Mouse (Mus musculus) limb, embryonic 15.5 days (tissue): Measurements from ENCODE around the gene Lamb2. TPM values are rescaled to one million over a fixed set of nuclear protein-coding genes. Genes with fewer than 3 reads are reported as not detected.

Experiments used
- ATAC-seq: fragments of 200-750 bp; cut with Nextera tagmentation; 2 replicates; pipeline ENCODE4 v1.8.0; 2017; ENCODE audit warnings: low read depth, moderate TSS enrichment; ENCODE audit not compliant: insufficient number of reproducible peaks, low FRiP score, low TSS enrichment
- H3K27ac ChIP-seq: fragments of 300-500 bp; sonication (generic); 2 replicates; pipeline ENCODE4 v1.5.1; 2015; ENCODE audit warnings: moderate library complexity, mild to moderate bottlenecking, inconsistent platforms
- H3K27me3 ChIP-seq: fragments of 300-500 bp; sonication (generic); 2 replicates; pipeline ENCODE4 v1.6.1; 2015; ENCODE audit warnings: inconsistent platforms
- H3K36me3 ChIP-seq: fragments of 300-500 bp; sonication (generic); 2 replicates; pipeline ENCODE4 v1.6.1; 2015; ENCODE audit warnings: inconsistent platforms
- H3K4me1 ChIP-seq: fragments of 300-500 bp; sonication (generic); 2 replicates; pipeline ENCODE4 v1.6.1; 2015; ENCODE audit warnings: inconsistent platforms
- H3K4me2 ChIP-seq: fragments of 300-500 bp; sonication (generic); 2 replicates; pipeline ENCODE4 v1.6.1; 2015; ENCODE audit warnings: mild to moderate bottlenecking, inconsistent platforms
- H3K4me3 ChIP-seq: fragments of 300-500 bp; sonication (generic); 2 replicates; pipeline ENCODE4 v1.5.1; 2015; ENCODE audit warnings: mild to moderate bottlenecking, inconsistent platforms
- H3K9ac ChIP-seq: fragments of 300-500 bp; sonication (generic); 2 replicates; pipeline ENCODE4 v1.6.1; 2015; ENCODE audit warnings: inconsistent platforms
- H3K9me3 ChIP-seq: fragments of 300-500 bp; sonication (generic); 2 replicates; pipeline ENCODE4 v1.6.1; 2016; ENCODE audit warnings: inconsistent platforms
- WGBS: fragments of 180-500 bp; shearing (Covaris S2); methylation state at CpG from one replicate; pipeline ENCODE4 v1.1.7; 2015; 5-methylcytosine and 5-hydroxymethylcytosine counted together
- polyA plus RNA-seq: library from polyadenylated mRNA; unstranded; fragments of >200 nt; fragmentation: Nextera tagmentation; extraction: Ambion mirVana; gene quantifications from 2 replicates; pipeline ENCODE4 v1.2.1, GENCODE M21; 2015

Lamb2 gene
- polyA plus RNA-seq, 1 experiment from 2014 or later: 78.4 TPM

- Histone ChIP-seq H3K27ac (peak overlapping the region; percentile 92), H3K4me3 (peak overlapping the region; percentile 66), H3K27me3 (no peaks in the 10 kb centered on the region), H3K9me3 (no peaks in the 10 kb centered on the region), H3K4me2 (peak overlapping the region; percentile 90), H3K4me1 (peaks cover 43% of the 10 kb centered on the region), H3K9ac (peak overlapping the region; percentile 76), H3K36me3 (peaks cover 19% of the 10 kb centered on the region)
- peak; percentile 91 for ATAC-seq
- WGBS: under 1% methylated on average over 40 of the region's 40 CpGs
Observed at GRCm38 (mm10) chr9:108452291-108452906, 27.1 kb upstream of the Lamb2 start.

DNA sequence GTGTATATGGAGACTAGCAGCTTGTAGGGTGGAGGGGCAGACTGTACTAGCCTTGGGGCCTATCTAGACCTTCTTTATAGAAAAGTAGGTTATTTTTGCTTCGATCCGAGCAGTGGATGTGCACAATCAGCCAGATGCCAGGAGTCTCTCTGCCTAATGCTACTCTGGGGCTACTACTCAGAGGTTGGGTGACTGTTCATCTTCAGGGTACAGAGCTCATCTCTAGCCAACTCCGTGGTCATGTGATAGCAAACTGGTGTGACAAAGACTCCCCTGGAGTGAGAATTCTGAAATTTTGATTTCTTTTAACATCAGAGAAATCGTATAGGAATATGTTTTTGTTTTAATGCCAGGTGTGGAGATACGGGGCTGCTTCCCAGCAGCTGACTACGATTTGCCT, 26.6 kb upstream of the Lamb2 start:
- 24% methylated on average over 6 of the region's 6 CpGs for WGBS
- ATAC-seq: no peak; the same call in 1 of the 2 replicates
- peak overlapping the region; percentile 66 for H3K4me3 ChIP-seq

GRCm38 (mm10) chr9:108453458-108453857, 26.1 kb upstream of the Lamb2 start:
- H3K4me2 ChIP-seq: peak overlapping the region; percentile 90
- H3K9ac ChIP-seq: peak overlapping the region; percentile 76
- ATAC-seq: no peak

More for the DNA sequence above, 26.6 kb upstream of the Lamb2 start:
- H3K36me3 ChIP-seq: peaks cover 14% of the 10 kb centered on the region
- H3K9ac ChIP-seq: peak overlapping the region; percentile 76
- peak overlapping the region; percentile 90 for H3K4me2 ChIP-seq
- H3K27ac ChIP-seq: peak overlapping the region; percentile 92
- H3K4me1 ChIP-seq: peaks cover 43% of the 10 kb centered on the region
- no peaks in the 10 kb centered on the region for H3K27me3 ChIP-seq
- no peaks in the 10 kb centered on the region for H3K9me3 ChIP-seq

DNA sequence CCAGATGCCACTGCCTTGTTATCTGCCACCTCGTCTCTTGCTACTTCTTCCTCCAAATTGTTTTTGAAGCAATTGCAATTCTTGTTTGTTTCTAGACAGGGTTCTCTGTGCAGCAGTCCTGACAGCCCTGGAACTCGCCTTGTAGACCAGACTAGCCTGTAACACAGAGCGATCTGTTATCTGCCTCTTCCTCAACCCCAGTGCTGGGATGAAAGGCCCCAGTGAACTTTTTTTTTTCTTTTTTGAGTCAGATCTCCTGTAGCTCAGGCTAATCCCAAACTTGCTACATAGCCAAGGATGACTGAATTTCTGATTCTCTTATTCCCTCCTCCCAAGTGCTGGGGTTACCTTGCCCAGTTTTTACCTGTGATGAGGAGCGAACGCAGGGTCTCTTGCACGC, 25.1 kb upstream of the Lamb2 start:
- H3K9ac ChIP-seq: no peak overlapping the region
- no peaks in the 10 kb centered on the region for H3K27me3 ChIP-seq
- H3K9me3 ChIP-seq: no peaks in the 10 kb centered on the region
- 85% methylated on average over 6 of the region's 6 CpGs for WGBS
- no peak overlapping the region for H3K4me3 ChIP-seq
- no peaks in the 10 kb centered on the region for H3K36me3 ChIP-seq
- ATAC-seq: no peak
- H3K27ac ChIP-seq: no peak overlapping the region
- H3K4me2 ChIP-seq: no peak overlapping the region
- H3K4me1 ChIP-seq: peaks cover 40% of the 10 kb centered on the region

More at GRCm38 (mm10) chr9:108453458-108453857, 26.1 kb upstream of the Lamb2 start:
- H3K4me1 ChIP-seq: peaks cover 43% of the 10 kb centered on the region
- 65% methylated on average over 4 of the region's 4 CpGs for WGBS
- H3K4me3 ChIP-seq: peak overlapping the region; percentile 66; the same call in 1 of the 2 replicates
- no peaks in the 10 kb centered on the region for H3K9me3 ChIP-seq
- H3K27me3 ChIP-seq: no peaks in the 10 kb centered on the region
- H3K36me3 ChIP-seq: peaks cover 9% of the 10 kb centered on the region
- H3K27ac ChIP-seq: peak overlapping the region; percentile 92

- Histone ChIP-seq H3K27ac (no peak overlapping the region), H3K4me3 (no peak overlapping the region), H3K4me1 (peaks cover 31% of the 10 kb centered on the region), H3K36me3 (no peaks in the 10 kb centered on the region), H3K27me3 (no peaks in the 10 kb centered on the region), H3K4me2 (no peak overlapping the region), H3K9ac (no peak overlapping the region), H3K9me3 (no peaks in the 10 kb centered on the region)
- no peak for ATAC-seq
- WGBS: 74% methylated on average over 12 of the region's 12 CpGs
Observed at GRCm38 (mm10) chr9:108455747-108456571, 23.6 kb upstream of the Lamb2 start.

- no peak overlapping the region for H3K4me2 ChIP-seq
- WGBS: 86% methylated on average over 10 of the region's 10 CpGs
- H3K27ac ChIP-seq: no peak overlapping the region
Observed at GRCm38 (mm10) chr9:108456953-108457352, 22.6 kb upstream of the Lamb2 start.

DNA sequence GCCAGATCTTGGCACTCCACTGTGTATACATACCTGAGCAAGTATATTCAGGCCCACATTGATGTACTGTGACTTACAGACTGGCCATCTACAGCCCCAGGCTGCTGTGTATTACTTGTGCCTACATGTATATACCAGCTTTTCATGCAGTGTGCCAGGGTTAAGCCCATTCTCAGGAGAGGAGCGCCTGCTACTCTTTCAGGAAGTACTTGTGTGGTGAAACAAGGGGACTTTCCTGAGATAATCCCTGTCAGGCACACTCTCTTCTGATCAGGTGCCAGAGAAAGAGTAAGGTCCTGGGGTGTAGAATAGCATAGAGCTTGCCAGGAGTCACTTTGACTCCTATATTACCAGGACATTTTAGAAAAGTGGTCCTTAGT, 19.6 kb upstream of the Lamb2 start:
- peak overlapping the region; percentile 90 for H3K4me3 ChIP-seq
- H3K27me3 ChIP-seq: no peaks in the 10 kb centered on the region
- no peaks in the 10 kb centered on the region for H3K9me3 ChIP-seq
- H3K4me1 ChIP-seq: peaks cover 21% of the 10 kb centered on the region
- peaks cover 22% of the 10 kb centered on the region for H3K36me3 ChIP-seq
- no peak overlapping the region for H3K9ac ChIP-seq
- 72% methylated on average over 1 of the region's 1 CpGs for WGBS
- peak overlapping the region; percentile 92 for H3K27ac ChIP-seq
- peak overlapping the region; percentile 69 for H3K4me2 ChIP-seq
- no peak for ATAC-seq

More at GRCm38 (mm10) chr9:108456953-108457352, 22.6 kb upstream of the Lamb2 start:
- no peak overlapping the region for H3K9ac ChIP-seq
- H3K27me3 ChIP-seq: no peaks in the 10 kb centered on the region
- no peak for ATAC-seq
- H3K4me1 ChIP-seq: peaks cover 31% of the 10 kb centered on the region
- H3K4me3 ChIP-seq: no peak overlapping the region
- no peaks in the 10 kb centered on the region for H3K36me3 ChIP-seq
- no peaks in the 10 kb centered on the region for H3K9me3 ChIP-seq

DNA sequence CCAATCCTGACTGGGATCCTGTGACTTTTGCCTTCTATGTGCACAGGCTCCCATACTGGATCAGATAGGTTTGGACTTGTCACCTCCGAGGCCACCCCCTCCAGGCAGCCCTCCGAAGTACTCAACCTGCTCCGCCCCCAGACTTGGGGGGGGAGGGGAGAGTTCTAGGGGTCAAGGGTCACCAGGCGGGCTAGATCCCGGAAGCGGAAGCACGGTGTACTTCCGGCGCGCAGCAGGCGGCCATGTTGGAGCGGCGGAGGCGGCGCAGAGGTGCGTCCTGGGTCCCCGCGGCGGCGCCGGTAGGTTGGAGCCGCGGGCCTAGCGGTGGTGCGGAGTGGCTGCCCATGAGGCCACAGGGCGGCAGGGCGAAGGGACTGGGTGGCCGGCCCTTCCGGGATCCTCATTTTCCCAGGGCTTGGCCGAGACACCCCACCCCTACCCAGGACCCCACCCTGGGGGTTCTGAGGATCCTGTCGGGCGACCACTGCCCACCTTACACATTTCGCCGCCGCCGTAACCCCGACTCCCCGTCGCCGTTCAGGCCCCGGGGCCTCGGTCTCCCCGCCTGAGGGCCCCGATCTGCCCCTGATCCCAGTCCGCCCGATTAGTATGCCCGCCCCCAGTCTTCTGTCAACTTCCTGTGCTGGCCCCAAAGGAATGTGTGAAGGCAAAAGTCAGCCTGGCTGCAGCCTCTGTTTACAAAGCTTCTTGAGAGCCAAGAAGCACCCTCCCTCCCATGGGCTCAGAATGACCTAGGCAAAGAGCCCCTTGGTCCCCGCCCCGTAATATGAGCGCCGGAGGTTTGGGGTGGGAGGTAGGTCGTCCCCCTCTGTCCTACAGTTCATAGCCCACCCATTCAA, 19.0 kb upstream of the Lamb2 start, which contains the start of gene Ccdc71:
Gene Ccdc71, plus strand, starts transcription at position 209 of the 860 bp plus-strand sequence.
- peak within 1 kb of the TSS; percentile 92 for H3K27ac ChIP-seq
- H3K9ac ChIP-seq: peak within 1 kb of the TSS; percentile 76
- peak within 1 kb of the TSS; percentile 90 for H3K4me3 ChIP-seq
- peak within 1 kb of the TSS; percentile 69 for H3K4me2 ChIP-seq
- H3K9me3 ChIP-seq: no peaks in the 10 kb centered on the region
- peak; percentile 66 for ATAC-seq
- peaks cover 21% of the 10 kb centered on the region for H3K4me1 ChIP-seq
- H3K36me3 ChIP-seq: peaks cover 29% of the 10 kb centered on the region
- no peaks in the 10 kb centered on the region for H3K27me3 ChIP-seq
- 1% methylated on average over 49 of the region's 52 CpGs for WGBS

GRCm38 (mm10) chr9:108461181-108461631, 18.3 kb upstream of the Lamb2 start, which contains the start of gene Klhdc8b:
Klhdc8b (minus strand) TSS chr9:108461581.
- H3K4me3 ChIP-seq: peak within 1 kb of the TSS; percentile 90
- H3K27me3 ChIP-seq: no peaks in the 10 kb centered on the region
- 19% methylated on average over 11 of the region's 11 CpGs for WGBS
- no peak for ATAC-seq
- H3K4me1 ChIP-seq: peaks cover 21% of the 10 kb centered on the region
- H3K36me3 ChIP-seq: peaks cover 35% of the 10 kb centered on the region
- peak within 1 kb of the TSS; percentile 92 for H3K27ac ChIP-seq
- peak within 1 kb of the TSS; percentile 76 for H3K9ac ChIP-seq
- H3K9me3 ChIP-seq: no peaks in the 10 kb centered on the region
- H3K4me2 ChIP-seq: peak within 1 kb of the TSS; percentile 69

DNA sequence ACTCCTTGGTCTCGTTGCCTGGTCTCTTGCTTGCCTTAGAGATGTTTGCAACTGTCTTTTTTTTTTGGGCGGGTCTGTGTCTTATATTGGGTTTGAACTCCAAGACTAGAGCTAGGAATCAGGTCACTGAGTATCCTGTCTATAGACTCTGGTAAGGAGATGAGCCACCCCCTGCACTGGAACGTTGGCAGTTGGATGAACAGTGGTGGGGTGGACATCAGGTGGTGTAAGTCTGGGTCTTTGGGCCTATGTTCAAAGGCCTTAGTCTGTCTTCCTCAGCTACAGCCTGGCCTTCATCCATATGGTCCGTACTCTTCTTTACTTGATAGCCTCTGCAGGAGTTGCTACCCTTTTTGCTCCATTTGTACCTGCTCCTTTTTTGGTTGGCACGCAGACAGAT, 17.9 kb upstream of the Lamb2 start:
- H3K9ac ChIP-seq: no peak overlapping the region
- peak overlapping the region; percentile 90 for H3K4me3 ChIP-seq
- H3K4me2 ChIP-seq: peak overlapping the region; percentile 69

DNA sequence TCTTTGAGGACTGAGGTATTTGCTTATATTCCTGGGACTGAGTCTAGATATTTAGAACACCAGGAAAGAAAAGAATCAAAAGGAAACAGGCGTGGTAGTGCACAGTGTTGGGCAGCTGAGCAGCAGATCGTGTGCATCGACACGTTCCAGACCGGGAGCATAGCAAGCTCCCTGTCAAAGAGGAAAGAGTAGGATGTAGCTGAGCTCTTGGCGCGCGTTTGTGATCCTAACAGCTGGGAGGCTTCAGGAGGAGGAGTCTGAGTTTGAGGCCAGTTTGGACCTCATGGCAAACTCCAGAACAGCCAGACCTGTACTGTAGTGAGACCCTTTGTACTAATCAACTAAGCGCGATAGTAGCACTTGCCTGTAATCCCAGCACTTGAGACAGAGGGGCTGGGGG, 17.3 kb upstream of the Lamb2 start:
- ATAC-seq: no peak
- Histone ChIP-seq H3K4me3 (0 out of 2 replicates have a peak overlapping the region, but pooled peaks have one; percentile 90), H3K9me3 (no peaks in the 10 kb centered on the region), H3K27me3 (no peaks in the 10 kb centered on the region), H3K4me1 (peaks cover 21% of the 10 kb centered on the region), H3K36me3 (peaks cover 43% of the 10 kb centered on the region), H3K4me2 (no peak overlapping the region), H3K27ac (no peak overlapping the region), H3K9ac (no peak overlapping the region)
- 88% methylated on average over 10 of the region's 10 CpGs for WGBS

More for the DNA sequence above, 17.9 kb upstream of the Lamb2 start:
- ATAC-seq: no peak
- 0 out of 2 replicates have a peak overlapping the region, but pooled peaks have one; percentile 92 for H3K27ac ChIP-seq
- WGBS: 84% methylated on average over 5 of the region's 5 CpGs
- peaks cover 38% of the 10 kb centered on the region for H3K36me3 ChIP-seq
- no peaks in the 10 kb centered on the region for H3K27me3 ChIP-seq
- peaks cover 21% of the 10 kb centered on the region for H3K4me1 ChIP-seq
- H3K9me3 ChIP-seq: no peaks in the 10 kb centered on the region
